Mouse (Mus musculus) hindbrain, embryonic 11.5 days (tissue): ENCODE data around the gene Nlrp4c. TPM values are rescaled to one million over a fixed set of nuclear protein-coding genes. Genes with fewer than 3 reads are reported as not detected.

Experiments
- ATAC-seq: fragments of 200-750 bp; cut with Nextera tagmentation; 2 replicates; pipeline ENCODE4 v1.8.0; 2017; ENCODE audit warnings: mild to moderate bottlenecking, moderate TSS enrichment, moderate library complexity; ENCODE audit not compliant: low FRiP score
- DNase-seq: peaks from one replicate; pipeline ENCODE4 v3.0.0-alpha.2; 2015; ENCODE audit warnings: low spot score
- H3K27ac ChIP-seq: fragments of 300-500 bp; sonication (generic); 2 replicates; pipeline ENCODE4 v1.5.1; 2014; ENCODE audit warnings: mild to moderate bottlenecking, low read depth, low read length
- H3K27me3 ChIP-seq: fragments of 300-500 bp; sonication (generic); 2 replicates; pipeline ENCODE4 v1.6.1; 2014; ENCODE audit warnings: mild to moderate bottlenecking, low read length, moderate library complexity, mixed read lengths; ENCODE audit not compliant: control insufficient read depth, insufficient read depth
- H3K36me3 ChIP-seq: fragments of 300-500 bp; sonication (generic); 2 replicates; pipeline ENCODE4 v1.6.1; 2014; ENCODE audit warnings: mild to moderate bottlenecking, low read length, moderate library complexity, mixed read lengths; ENCODE audit not compliant: control insufficient read depth, insufficient read depth
- H3K4me1 ChIP-seq: fragments of 300-500 bp; sonication (generic); replicated peaks from 2 replicates; pipeline ENCODE4 v1.6.1; 2014; ENCODE audit warnings: low read length, mixed read lengths; ENCODE audit not compliant: control insufficient read depth, insufficient read depth
- H3K4me2 ChIP-seq: fragments of 300-500 bp; sonication (generic); replicated peaks from 2 replicates; pipeline ENCODE4 v1.6.1; 2014; ENCODE audit warnings: mild to moderate bottlenecking, low read depth, low read length
- H3K4me3 ChIP-seq: fragments of 300-500 bp; sonication (generic); 2 replicates; pipeline ENCODE4 v1.5.1; 2014; ENCODE audit warnings: low read depth, low read length
- H3K9ac ChIP-seq: fragments of 300-500 bp; sonication (generic); 2 replicates; pipeline ENCODE4 v1.6.1; 2014; ENCODE audit warnings: low read depth, low read length
- H3K9me3 ChIP-seq: fragments of 300-500 bp; sonication (generic); 2 replicates; pipeline ENCODE4 v1.6.1; 2016; ENCODE audit warnings: low read length; ENCODE audit not compliant: control insufficient read depth
- WGBS: fragments of 180-500 bp; shearing (Covaris S2); extraction: QIAGEN DNeasy Blood & Tissue Kit; methylation state at CpG from one replicate; pipeline ENCODE4 v1.1.7; 2014; 5-methylcytosine and 5-hydroxymethylcytosine counted together
- polyA plus RNA-seq: library from polyadenylated mRNA; unstranded; fragments of >200 nt; fragmentation: Nextera tagmentation; extraction: Ambion mirVana; gene quantifications from 2 replicates; pipeline ENCODE4 v1.2.1, GENCODE M21; 2014

The Nlrp4c gene
- polyA plus RNA-seq, 1 experiment from 2014 or later: not detected

- Histone ChIP-seq H3K9ac (no peak overlapping the region), H3K27me3 (no peaks in the 10 kb centered on the region), H3K4me2 (no peak overlapping the region), H3K4me1 (peaks cover 2% of the 10 kb centered on the region; the same call in 1 of the 2 replicates), H3K4me3 (no peak overlapping the region), H3K9me3 (no peaks in the 10 kb centered on the region), H3K27ac (no peak overlapping the region), H3K36me3 (no peaks in the 10 kb centered on the region)
- ATAC-seq (no peak), DNase-seq (no peak)
- WGBS: 98% methylated on average over 3 of the region's 3 CpGs
Measured at GRCm38 (mm10) chr7:6153131-6153530, 108.2 kb downstream of the Nlrp4c start.

GRCm38 (mm10) chr7:6154164-6154563 is 109.2 kb downstream of the Nlrp4c start:
- Histone ChIP-seq H3K27ac (no peak overlapping the region), H3K9ac (no peak overlapping the region), H3K27me3 (no peaks in the 10 kb centered on the region), H3K4me3 (peak overlapping the region; percentile 82; the same call in 1 of the 2 replicates), H3K9me3 (no peaks in the 10 kb centered on the region), H3K4me1 (peaks cover 2% of the 10 kb centered on the region; the same call in 1 of the 2 replicates), H3K36me3 (no peaks in the 10 kb centered on the region), H3K4me2 (peak overlapping the region; percentile 85)
- ATAC-seq: no peak
- 88% methylated on average over 5 of the region's 5 CpGs for WGBS
- DNase-seq: no peak

Other genes starting within 250 kb of the Nlrp4c start
- not detected in 2 replicates for gene Vmn1r63, start 239.7 kb upstream of the Nlrp4c start, polyA plus RNA-seq
- not detected in 2 replicates for gene Vmn1r64, start 160.6 kb upstream of the Nlrp4c start, polyA plus RNA-seq
- gene Vmn1r65, start 34.2 kb upstream of the Nlrp4c start, polyA plus RNA-seq: not detected in 2 replicates
- gene Zfp787, start 110.8 kb downstream of the Nlrp4c start, polyA plus RNA-seq: 11.3 and 13.0 TPM in 2 replicates
- gene Zfp444, start 127.1 kb downstream of the Nlrp4c start, polyA plus RNA-seq: 67.9 and 73.1 TPM in 2 replicates
- not detected in 2 replicates for gene Galp, start 151.9 kb downstream of the Nlrp4c start, polyA plus RNA-seq
- not detected in 2 replicates for gene Zscan5b, start 177.1 kb downstream of the Nlrp4c start, polyA plus RNA-seq
- gene Epp13, start 207.5 kb downstream of the Nlrp4c start, polyA plus RNA-seq: not detected in 2 replicates
- gene Zfp667, start 241.4 kb downstream of the Nlrp4c start, polyA plus RNA-seq: 15.1 and 16.5 TPM in 2 replicates